Mouse (Mus musculus) cerebellum, adult 2 months (tissue): Measurements from ENCODE around the gene Kctd6. TPM values are rescaled to one million over a fixed set of nuclear protein-coding genes. Genes with fewer than 3 reads are reported as not detected.

Source experiments
- DNase-seq, 2 experiments: peaks; one replicate each; pipeline ENCODE4 v3.0.0; 2021
- H3K27ac ChIP-seq: fragments of 200-500 bp; 2 replicates; pipeline ENCODE4 v1.5.1; 2012; ENCODE audit warnings: low read length, control low read depth, inconsistent platforms; ENCODE audit not compliant: insufficient read depth
- H3K27me3 ChIP-seq: fragments of 200-500 bp; 2 replicates; pipeline ENCODE4 v1.6.1; 2012; ENCODE audit warnings: inconsistent platforms, mild to moderate bottlenecking, low read length, moderate library complexity; ENCODE audit not compliant: control insufficient read depth, insufficient read depth
- H3K4me1 ChIP-seq: fragments of 200-500 bp; 2 replicates; pipeline ENCODE4 v1.6.1; 2011; ENCODE audit warnings: low read length; ENCODE audit not compliant: control insufficient read depth, insufficient read depth
- H3K4me3 ChIP-seq: fragments of 200-500 bp; replicated peaks from 2 replicates; pipeline ENCODE3; 2011; ENCODE audit warnings: mild to moderate bottlenecking, low read depth, low read length, control low read depth; ENCODE audit not compliant: insufficient read depth
- CTCF ChIP-seq: fragments of 200-500 bp; IDR thresholded peaks from 2 replicates; pipeline ENCODE4 v1.5.1; 2011; ENCODE audit warnings: low read depth, mild to moderate bottlenecking, control low read depth, low read length, moderate library complexity, borderline replicate concordance; ENCODE audit not compliant: insufficient read depth
- POLR2A ChIP-seq: fragments of 200-500 bp; IDR thresholded peaks from 2 replicates; pipeline ENCODE4 v1.6.1; 2011; ENCODE audit warnings: low read length, control low read depth, borderline replicate concordance; ENCODE audit not compliant: insufficient read depth
- WGBS: fragments of 180-500 bp; shearing (Covaris S2); methylation state at CpG from one replicate; pipeline ENCODE4 v1.1.7; 2018; 5-methylcytosine and 5-hydroxymethylcytosine counted together
- polyA plus RNA-seq: library from polyadenylated mRNA; depleted of rRNA; stranded (reverse); fragments of >200 nt; gene quantifications from 2 replicates; pipeline ENCODE4 v1.2.3, GENCODE M21; 2012

Kctd6 gene
- polyA plus RNA-seq, 1 experiment: 35.8 TPM

GRCm38 (mm10) chr14:8207105-8207504 lies 6.8 kb upstream of the Kctd6 start:
- peaks cover 9% of the 10 kb centered on the region for H3K4me1 ChIP-seq
- TF ChIP-seq CTCF (no peak), POLR2A (no peak)
- no peak overlapping the region for H3K4me3 ChIP-seq
- no peak for DNase-seq
- 43% methylated on average over 5 of the region's 5 CpGs for WGBS
- no peaks in the 10 kb centered on the region for H3K27me3 ChIP-seq
- no peak overlapping the region for H3K27ac ChIP-seq

DNA sequence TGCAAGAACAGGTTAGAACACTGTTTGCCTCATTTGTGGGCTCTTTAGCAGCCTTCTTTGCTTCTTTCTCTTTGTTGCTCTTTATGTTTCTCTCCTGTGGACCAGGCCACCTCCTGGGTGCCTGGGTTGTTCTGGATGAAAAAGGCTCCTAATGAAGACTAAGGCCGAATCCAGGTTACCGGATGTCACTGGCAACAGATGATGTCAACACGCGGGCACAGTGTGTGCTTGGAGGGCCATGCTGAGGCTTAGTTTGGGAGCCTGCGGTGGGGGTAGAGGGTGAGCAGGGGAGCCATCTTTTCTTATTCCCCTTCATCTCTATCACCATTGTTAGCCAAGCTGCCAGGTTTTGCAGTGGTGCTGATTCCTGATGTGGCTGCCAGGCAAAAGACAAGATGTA lies 6.4 kb upstream of the Kctd6 start:
- WGBS: 63% methylated on average over 5 of the region's 5 CpGs
- no peak for TF ChIP-seq POLR2A
- TF ChIP-seq CTCF: no peak
- Histone ChIP-seq H3K27me3 (no peaks in the 10 kb centered on the region), H3K4me3 (no peak overlapping the region), H3K27ac (no peak overlapping the region), H3K4me1 (peaks cover 9% of the 10 kb centered on the region)
- no peak for DNase-seq

GRCm38 (mm10) chr14:8208876-8209275 lies 5.1 kb upstream of the Kctd6 start:
- Histone ChIP-seq H3K4me1 (peaks cover 9% of the 10 kb centered on the region), H3K27ac (no peak overlapping the region), H3K4me3 (no peak overlapping the region), H3K27me3 (no peaks in the 10 kb centered on the region)
- WGBS: 15% methylated on average over 3 of the region's 3 CpGs
- peak; percentile 49 to 68 for DNase-seq
- TF ChIP-seq POLR2A (no peak), CTCF (no peak)

- H3K4me1 ChIP-seq: peaks cover 9% of the 10 kb centered on the region
- no peaks in the 10 kb centered on the region for H3K27me3 ChIP-seq
- DNase-seq: no peak
- WGBS: 95% methylated on average over 2 of the region's 2 CpGs
- TF ChIP-seq POLR2A (no peak), CTCF (no peak)
- no peak overlapping the region for H3K4me3 ChIP-seq
- H3K27ac ChIP-seq: no peak overlapping the region
Observed at GRCm38 (mm10) chr14:8209896-8210295, 4.0 kb upstream of the Kctd6 start.

DNA sequence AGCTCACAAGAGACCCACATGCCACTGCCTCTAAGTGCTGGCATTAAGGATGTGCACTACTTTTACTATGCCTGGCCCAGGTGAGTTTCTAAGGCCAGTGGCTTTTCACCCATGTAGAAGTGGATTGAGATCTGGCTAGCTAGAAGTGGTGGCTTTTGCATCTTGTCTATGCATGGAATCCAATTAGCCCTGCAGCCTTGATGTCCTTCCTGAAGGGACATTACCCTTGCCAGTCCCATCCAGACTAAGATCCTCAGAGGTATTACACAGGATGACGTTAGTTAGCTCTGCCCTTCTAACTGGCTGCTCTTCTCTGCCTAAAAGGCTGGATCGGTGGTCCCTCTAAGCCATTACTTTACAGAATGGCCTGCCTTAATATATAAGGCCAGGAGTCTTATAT lies 944 bp upstream of the Kctd6 start:
- WGBS: 88% methylated on average over 2 of the region's 2 CpGs
- no peak for DNase-seq
- no peaks in the 10 kb centered on the region for H3K27me3 ChIP-seq
- TF ChIP-seq CTCF: no peak
- TF ChIP-seq POLR2A: no peak
- no peak overlapping the region for H3K4me3 ChIP-seq
- H3K4me1 ChIP-seq: peaks cover 12% of the 10 kb centered on the region
- no peak overlapping the region for H3K27ac ChIP-seq

- DNase-seq: peak; percentile 84 to 85
- no peak for TF ChIP-seq POLR2A
- TF ChIP-seq CTCF: no peak
- Histone ChIP-seq H3K27me3 (no peaks in the 10 kb centered on the region), H3K4me3 (peak overlapping the region; percentile 89), H3K4me1 (peaks cover 14% of the 10 kb centered on the region; the same call in 1 of the 2 replicates), H3K27ac (peak overlapping the region; percentile 65; the same call in 1 of the 2 replicates)
- under 1% methylated on average over 63 of the region's 63 CpGs for WGBS
Observed at GRCm38 (mm10) chr14:8214299-8215207, 613 bp downstream of the Kctd6 start.

DNA sequence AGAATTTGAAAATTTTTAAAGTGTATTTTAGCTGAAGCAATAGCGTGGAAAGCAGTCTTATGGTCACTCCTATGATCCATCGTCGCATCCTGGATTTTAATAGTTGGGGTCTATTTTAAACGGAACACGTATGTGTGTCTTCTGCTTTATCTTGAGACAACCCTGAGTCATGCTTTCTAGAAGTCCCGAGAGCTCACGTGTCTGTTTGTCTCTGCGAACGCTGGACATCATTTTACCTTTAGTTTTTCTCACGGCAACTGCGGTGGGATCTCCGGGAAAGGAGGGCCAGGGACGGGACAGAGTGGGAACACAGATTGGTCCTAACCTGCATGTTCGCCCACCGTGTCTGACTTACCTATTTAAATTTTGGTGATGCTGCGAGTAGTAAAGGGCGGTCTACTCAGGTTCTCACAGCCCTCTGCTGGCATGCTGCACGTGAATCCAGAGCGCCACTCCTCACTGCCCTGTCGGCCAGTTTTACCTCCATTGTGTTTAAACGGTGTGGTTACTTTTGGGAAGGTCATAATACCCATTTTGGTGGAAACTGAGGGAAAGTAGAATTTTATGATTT lies 1.4 kb downstream of the Kctd6 start:
- H3K27ac ChIP-seq: peak overlapping the region; percentile 33; the same call in 1 of the 2 replicates
- H3K27me3 ChIP-seq: no peaks in the 10 kb centered on the region
- no peak for TF ChIP-seq POLR2A
- no peak for TF ChIP-seq CTCF
- peak overlapping the region; percentile 79 for H3K4me3 ChIP-seq
- H3K4me1 ChIP-seq: peaks cover 20% of the 10 kb centered on the region; the same call in 1 of the 2 replicates
- peak; percentile 36 to 41 for DNase-seq
- WGBS: 12% methylated on average over 21 of the region's 21 CpGs
